Mouse (Mus musculus) lung, embryonic 14.5 days (tissue): ENCODE data around the gene Dab1. TPM values are rescaled to one million over a fixed set of nuclear protein-coding genes. Genes with fewer than 3 reads are reported as not detected.

Experiments
- ATAC-seq: fragments of 200-750 bp; cut with Nextera tagmentation; 2 replicates; pipeline ENCODE4 v1.8.0; 2017; ENCODE audit warnings: mild to moderate bottlenecking, moderate TSS enrichment, moderate library complexity; ENCODE audit not compliant: insufficient read depth
- DNase-seq: peaks from one replicate; pipeline ENCODE4 v3.0.0-alpha.2; 2015
- H3K27ac ChIP-seq: fragments of 300-500 bp; sonication (generic); 2 replicates; pipeline ENCODE4 v1.5.1; 2014; ENCODE audit warnings: low read depth, mild to moderate bottlenecking, moderate library complexity
- H3K27me3 ChIP-seq: fragments of 300-500 bp; sonication (generic); 2 replicates; pipeline ENCODE4 v1.6.1; 2014; ENCODE audit warnings: low read length, control low read depth; ENCODE audit not compliant: insufficient read depth
- H3K36me3 ChIP-seq: fragments of 300-500 bp; sonication (generic); 2 replicates; pipeline ENCODE4 v1.6.1; 2014; ENCODE audit warnings: control low read depth; ENCODE audit not compliant: insufficient read depth
- H3K4me1 ChIP-seq: fragments of 300-500 bp; sonication (generic); 2 replicates; pipeline ENCODE4 v1.6.1; 2014; ENCODE audit warnings: antibody characterized with exemption, control low read depth; ENCODE audit not compliant: insufficient read depth
- H3K4me2 ChIP-seq: fragments of 300-500 bp; sonication (generic); 2 replicates; pipeline ENCODE4 v1.6.1; 2014; ENCODE audit warnings: mild to moderate bottlenecking
- H3K4me3 ChIP-seq: fragments of 300-500 bp; sonication (generic); 2 replicates; pipeline ENCODE4 v1.5.1; 2014; ENCODE audit warnings: low read depth, low read length
- H3K9ac ChIP-seq: fragments of 300-500 bp; sonication (generic); 2 replicates; pipeline ENCODE4 v1.6.1; 2014
- H3K9me3 ChIP-seq: fragments of 300-500 bp; sonication (generic); 2 replicates; pipeline ENCODE4 v1.6.1; 2016; ENCODE audit warnings: low read depth, low read length, control low read depth
- CTCF ChIP-seq: IDR thresholded peaks from 2 replicates; pipeline ENCODE4 v1.5.1; 2016; ENCODE audit warnings: antibody characterized with exemption, low read depth
- WGBS: fragments of 180-500 bp; shearing (Covaris S2); extraction: QIAGEN DNeasy Blood & Tissue Kit; methylation state at CpG from one replicate; pipeline ENCODE4 v1.1.7; 2014; 5-methylcytosine and 5-hydroxymethylcytosine counted together
- polyA plus RNA-seq: library from polyadenylated mRNA; unstranded; fragments of >200 nt; fragmentation: Nextera tagmentation; extraction: Ambion mirVana; gene quantifications from 2 replicates; pipeline ENCODE4 v1.2.1, GENCODE M21; 2014

Gene Dab1
- polyA plus RNA-seq, 1 experiment from 2014 or later, result 4.4 TPM

- DNase-seq, result no peak
- ATAC-seq, result no peak
- H3K27ac ChIP-seq, result no peak overlapping the region
- TF ChIP-seq CTCF, result no peak
- no peaks in the 10 kb centered on the region for H3K4me1 ChIP-seq
- no peaks in the 10 kb centered on the region for H3K27me3 ChIP-seq
- no peak overlapping the region for H3K4me3 ChIP-seq
- H3K36me3 ChIP-seq, result no peaks in the 10 kb centered on the region
- WGBS, result 47% methylated on average over 1 of the region's 1 CpGs
- no peak overlapping the region for H3K4me2 ChIP-seq
- H3K9me3 ChIP-seq, result no peaks in the 10 kb centered on the region
- H3K9ac ChIP-seq, result no peak overlapping the region
These were observed 185.3 kb downstream of the Dab1 start for GRCm38 (mm10) chr4:103804461-103804860.

- no peak overlapping the region for H3K4me3 ChIP-seq
- ATAC-seq (no peak), DNase-seq (no peak)
- no peak overlapping the region for H3K4me2 ChIP-seq
- H3K9ac ChIP-seq, result no peak overlapping the region
- 88% methylated on average over 4 of the region's 4 CpGs for WGBS
- TF ChIP-seq CTCF, result no peak
- H3K9me3 ChIP-seq, result no peaks in the 10 kb centered on the region
- H3K27ac ChIP-seq, result no peak overlapping the region
- no peaks in the 10 kb centered on the region for H3K4me1 ChIP-seq
- H3K27me3 ChIP-seq, result no peaks in the 10 kb centered on the region
- no peaks in the 10 kb centered on the region for H3K36me3 ChIP-seq
These were observed 203.5 kb downstream of the Dab1 start for GRCm38 (mm10) chr4:103822669-103823068.

- Histone ChIP-seq H3K4me3 (no peak overlapping the region), H3K27ac (no peak overlapping the region), H3K27me3 (no peaks in the 10 kb centered on the region), H3K9ac (no peak overlapping the region), H3K4me2 (no peak overlapping the region), H3K36me3 (no peaks in the 10 kb centered on the region), H3K9me3 (no peaks in the 10 kb centered on the region), H3K4me1 (no peaks in the 10 kb centered on the region)
- no peak for TF ChIP-seq CTCF
- ATAC-seq (no peak), DNase-seq (no peak)
- 50% methylated on average over 5 of the region's 5 CpGs for WGBS
These were observed 219.2 kb downstream of the Dab1 start for GRCm38 (mm10) chr4:103838377-103838776.

GRCm38 (mm10) chr4:103839541-103839940 is 220.4 kb downstream of the Dab1 start:
- no peaks in the 10 kb centered on the region for H3K9me3 ChIP-seq
- no peak overlapping the region for H3K4me3 ChIP-seq
- H3K4me2 ChIP-seq, result no peak overlapping the region
- DNase-seq (no peak), ATAC-seq (no peak)
- no peak for TF ChIP-seq CTCF
- no peaks in the 10 kb centered on the region for H3K27me3 ChIP-seq
- no peaks in the 10 kb centered on the region for H3K36me3 ChIP-seq
- no peak overlapping the region for H3K27ac ChIP-seq
- H3K9ac ChIP-seq, result no peak overlapping the region
- WGBS, result 83% methylated on average over 2 of the region's 2 CpGs
- H3K4me1 ChIP-seq, result no peaks in the 10 kb centered on the region

GRCm38 (mm10) chr4:103841126-103841525 is 222.0 kb downstream of the Dab1 start:
- Histone ChIP-seq H3K9ac (no peak overlapping the region), H3K36me3 (no peaks in the 10 kb centered on the region), H3K27me3 (no peaks in the 10 kb centered on the region), H3K27ac (no peak overlapping the region), H3K9me3 (no peaks in the 10 kb centered on the region), H3K4me2 (no peak overlapping the region), H3K4me1 (no peaks in the 10 kb centered on the region), H3K4me3 (no peak overlapping the region)
- 42% methylated on average over 7 of the region's 7 CpGs for WGBS
- DNase-seq (no peak), ATAC-seq (no peak)
- TF ChIP-seq CTCF, result no peak

GRCm38 (mm10) chr4:103844635-103845034 is 225.5 kb downstream of the Dab1 start:
- no peak overlapping the region for H3K27ac ChIP-seq
- 34% methylated on average over 7 of the region's 7 CpGs for WGBS
- H3K9ac ChIP-seq, result no peak overlapping the region
- H3K4me1 ChIP-seq, result no peaks in the 10 kb centered on the region
- no peaks in the 10 kb centered on the region for H3K36me3 ChIP-seq
- no peak for ATAC-seq
- H3K9me3 ChIP-seq, result no peaks in the 10 kb centered on the region
- TF ChIP-seq CTCF, result no peak
- peak; percentile 69 for DNase-seq
- no peak overlapping the region for H3K4me3 ChIP-seq
- H3K27me3 ChIP-seq, result no peaks in the 10 kb centered on the region
- no peak overlapping the region for H3K4me2 ChIP-seq

GRCm38 (mm10) chr4:103857173-103857572 is 238.0 kb downstream of the Dab1 start:
- DNase-seq (peak; percentile 24), ATAC-seq (no peak)
- Histone ChIP-seq H3K9ac (no peak overlapping the region), H3K9me3 (no peaks in the 10 kb centered on the region), H3K4me1 (no peaks in the 10 kb centered on the region), H3K27ac (no peak overlapping the region), H3K4me3 (no peak overlapping the region), H3K4me2 (no peak overlapping the region), H3K27me3 (no peaks in the 10 kb centered on the region), H3K36me3 (no peaks in the 10 kb centered on the region)
- peak; percentile 45 for TF ChIP-seq CTCF
- WGBS, result 25% methylated on average over 1 of the region's 1 CpGs

- H3K9me3 ChIP-seq, result no peaks in the 10 kb centered on the region
- 23% methylated on average over 3 of the region's 3 CpGs for WGBS
- no peaks in the 10 kb centered on the region for H3K27me3 ChIP-seq
- ATAC-seq (no peak), DNase-seq (peak; percentile 85)
- H3K9ac ChIP-seq, result no peak overlapping the region
- TF ChIP-seq CTCF, result no peak
- no peak overlapping the region for H3K4me2 ChIP-seq
- no peaks in the 10 kb centered on the region for H3K4me1 ChIP-seq
- H3K4me3 ChIP-seq, result no peak overlapping the region
- H3K36me3 ChIP-seq, result no peaks in the 10 kb centered on the region
- H3K27ac ChIP-seq, result no peak overlapping the region
These were observed 256.4 kb downstream of the Dab1 start for GRCm38 (mm10) chr4:103875564-103875963.
